Mouse (Mus musculus) gastrocnemius, postnatal 25 days (tissue): ENCODE results near the gene Akna. TPM values are rescaled to one million over a fixed set of nuclear protein-coding genes. Genes with fewer than 3 reads are reported as not detected.
A peak's percentile ranks its signal among the peaks of the same experiment; 100 is the strongest.

Source experiments
- DNase-seq: peaks from one replicate; pipeline ENCODE4 v3.0.0; 2022
- total RNA-seq, 2 experiments: library from RNA; stranded (reverse); gene quantifications; 1 replicate in 1 of 2; 2 replicates in 1 of 2; pipeline ENCODE4 v1.2.3; 2021

The Akna gene
- total RNA-seq, 2 experiments from 2014 or later: 1.1 to 1.4 TPM

DNA sequence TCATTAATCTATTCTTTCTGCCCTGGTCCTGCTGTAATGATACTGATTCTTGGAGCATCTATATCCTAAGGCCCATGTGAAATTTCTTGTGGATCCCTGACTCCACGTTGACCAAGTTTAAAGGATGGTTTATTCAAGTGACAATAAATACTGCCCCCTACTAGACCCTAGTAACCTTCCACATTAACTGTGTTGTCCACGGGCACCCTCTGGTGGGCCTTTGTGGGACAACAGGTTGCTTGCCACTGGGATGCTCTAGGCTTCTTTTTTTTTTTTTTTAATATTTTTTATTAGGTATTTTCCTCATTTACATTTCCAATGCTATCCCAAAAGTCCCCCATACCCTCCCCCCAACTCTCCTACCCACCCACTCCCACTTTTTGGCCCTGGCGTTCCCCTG lies 83.6 kb downstream of the Akna start:
- peak; percentile 40 for DNase-seq

Other genes starting within 250 kb of the Akna start
- gene Ambp, start 248.6 kb downstream of the Akna start, total RNA-seq: not detected
- gene Kif12, start 231.2 kb downstream of the Akna start, total RNA-seq: not detected
- under 1 TPM; 0.92 to 0.94 TPM for gene Col27a1, start 189.3 kb downstream of the Akna start, total RNA-seq
- 10 to 100 TPM in 1 of 2 experiments, under 1 TPM in 1; 0.38 to 13.6 TPM for gene Orm1, start 58.8 kb downstream of the Akna start, total RNA-seq
- under 1 TPM in 1 of 2 experiments, not detected in 1; 0.38 TPM for gene Orm3, start 47.2 kb downstream of the Akna start, total RNA-seq
- gene Orm2, start 40.9 kb downstream of the Akna start, total RNA-seq: 1 to 10 TPM in 1 of 2 experiments, not detected in 1; 1.8 TPM
- gene Whrn, start 92.6 kb upstream of the Akna start, total RNA-seq: 1 to 10 TPM; 2.1 to 2.6 TPM
- 100 to 1,000 TPM; 203 to 223 TPM for gene Atp6v1g1, start 141.4 kb upstream of the Akna start, total RNA-seq
- gene Tmem268, start 155.4 kb upstream of the Akna start, total RNA-seq: 10 to 100 TPM; 10.4 to 12.1 TPM
- not detected for gene Gm11213, start 201.9 kb upstream of the Akna start, total RNA-seq
- gene Tex48, start 219.1 kb upstream of the Akna start, total RNA-seq: not detected